Mouse (Mus musculus) telencephalon, adult 2 months (tissue): Measurements from ENCODE around the gene Wiz.

Experiments used
- DNase-seq: peaks from one replicate; pipeline ENCODE4 v3.0.0-alpha.2; 2011; ENCODE audit warnings: low read depth, low spot score

Wiz gene

GRCm38 (mm10) chr17:32389101-32389659, at the start of gene Wiz:
TSS of gene Wiz (minus strand) at chr17:32389439.
- peak; percentile 84 for DNase-seq

GRCm38 (mm10) chr17:32437106-32437505, 47.9 kb upstream of the Wiz start:
- DNase-seq = no peak

GRCm38 (mm10) chr17:32435151-32435550, 45.9 kb upstream of the Wiz start:
- DNase-seq = no peak

GRCm38 (mm10) chr17:32434324-32434723, 45.1 kb upstream of the Wiz start:
- DNase-seq = no peak

GRCm38 (mm10) chr17:32431972-32432371, 42.7 kb upstream of the Wiz start:
- peak; percentile 2 for DNase-seq

GRCm38 (mm10) chr17:32426610-32427009, 37.4 kb upstream of the Wiz start:
- no peak for DNase-seq

- DNase-seq = no peak
These were observed 34.8 kb upstream of the Wiz start, which contains the start of gene Pglyrp2 for GRCm38 (mm10) chr17:32424034-32424433. TSS of gene Pglyrp2 (minus strand) at chr17:32424167.

GRCm38 (mm10) chr17:32420781-32421180, 31.5 kb upstream of the Wiz start:
- no peak for DNase-seq

GRCm38 (mm10) chr17:32419989-32420388, 30.8 kb upstream of the Wiz start:
- DNase-seq = no peak

GRCm38 (mm10) chr17:32416771-32417170, 27.5 kb upstream of the Wiz start:
- DNase-seq = no peak

- DNase-seq = no peak
These were observed 26.3 kb upstream of the Wiz start for GRCm38 (mm10) chr17:32415417-32416020.

- no peak for DNase-seq
These were observed 22.7 kb upstream of the Wiz start for GRCm38 (mm10) chr17:32411898-32412297.

- no peak for DNase-seq
These were observed 14.2 kb upstream of the Wiz start, which contains the start of gene Rasal3 for GRCm38 (mm10) chr17:32403417-32403816. TSS of gene Rasal3 (minus strand) at chr17:32403583.

- DNase-seq = no peak
These were observed 13.5 kb upstream of the Wiz start for GRCm38 (mm10) chr17:32402779-32403157.

- DNase-seq = no peak
These were observed 13.0 kb upstream of the Wiz start for GRCm38 (mm10) chr17:32402011-32402778.

GRCm38 (mm10) chr17:32396266-32396665, 7.0 kb upstream of the Wiz start:
- DNase-seq = no peak

GRCm38 (mm10) chr17:32393944-32394343, 4.7 kb upstream of the Wiz start:
- no peak for DNase-seq

- no peak for DNase-seq
These were observed 704 bp downstream of the Wiz start for GRCm38 (mm10) chr17:32388370-32389100.

- DNase-seq = no peak
These were observed 1.3 kb downstream of the Wiz start for GRCm38 (mm10) chr17:32387986-32388369.

- peak; percentile 28 for DNase-seq
These were observed 2.4 kb downstream of the Wiz start for GRCm38 (mm10) chr17:32386659-32387432.

GRCm38 (mm10) chr17:32383661-32384060, 5.6 kb downstream of the Wiz start:
- DNase-seq = no peak
